Comparison of ENCODE assay signal across 9 mouse cellular contexts in the genomic region with DNA sequence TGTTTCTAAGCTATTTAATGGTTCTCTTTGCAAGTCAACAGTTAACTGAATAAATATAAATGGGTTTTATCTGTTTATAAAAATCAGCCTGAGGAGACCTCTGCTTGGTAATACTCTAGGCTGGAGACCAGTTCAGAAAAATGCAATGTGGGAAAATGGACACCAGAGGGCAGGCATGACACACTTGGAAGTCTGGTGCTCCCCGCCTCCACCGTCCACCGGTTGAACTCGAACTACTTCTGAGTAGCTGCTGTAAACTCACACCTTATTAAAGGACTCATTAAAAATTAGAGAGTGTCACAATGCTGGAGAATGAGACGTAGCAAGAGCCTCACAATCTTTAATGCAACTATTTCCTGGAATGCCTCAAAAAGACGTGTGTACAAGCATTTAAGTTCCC. TPM values are rescaled to one million over a fixed set of nuclear protein-coding genes. Genes with fewer than 3 reads are reported as not detected.
A peak's percentile ranks its signal among the peaks of the same experiment; 100 is the strongest.
DNase-seq lines count a peak whose midpoint lies in the region; ATAC-seq and TF ChIP-seq lines count a peak whose summit lies in the region.
"Had no signal": no experiment of that assay in that cellular context is flagged by ENCODE, and none has a peak within 500 bp of the region (broad histone marks: within the 10 kb centered on the region; RNA-seq: fewer than 3 reads in every experiment).

No protein-coding gene starts in this region.

- no peak for TF ChIP-seq POLR2A in embryonic fibroblast, embryonic 13.5 days (IDR thresholded peaks at IDR 0.05; ENCODE audit: low read depth, low read length)

- WGBS in liver, embryonic 16.5 days (ENCODE audit: insufficient replicate concordance), result 10% methylated on average over 6 of the region's 6 CpGs
- 8% methylated on average over 6 of the region's 6 CpGs for WGBS in neural tube, embryonic 15.5 days

- no peak overlapping the region for H3K27ac ChIP-seq in embryonic fibroblast, embryonic 13.5 days (ENCODE audit: insufficient read depth, low read length)
- no peak overlapping the region for H3K27ac ChIP-seq in liver, embryonic 16.5 days (ENCODE audit: low read length)
- no peak overlapping the region for H3K27ac ChIP-seq in neural tube, embryonic 15.5 days (replicated peaks)
- H3K27ac ChIP-seq: heart, embryonic 15.5 days had no signal

- intact Hi-C loops in heart, postnatal 14 days (cut with DNase I), result loop anchor here (1.0 to 10.0 kb wide), 4 partner anchors 33 to 821 kb away; no protein-coding TSS in a partner anchor

- H3K4me3 ChIP-seq in embryonic fibroblast, embryonic 13.5 days (ENCODE audit: insufficient read depth, low read length), result no peak overlapping the region
- no peak overlapping the region for H3K4me3 ChIP-seq in liver, embryonic 16.5 days (ENCODE audit: low read depth, low read length)
- H3K4me3 ChIP-seq in neural tube, embryonic 15.5 days (replicated peaks), result no peak overlapping the region
- H3K4me3 ChIP-seq: heart, embryonic 15.5 days had no signal

- H3K27me3 ChIP-seq in liver, embryonic 16.5 days (ENCODE audit: control insufficient read depth, insufficient read depth, low read depth, low read length), result no peaks in the 10 kb centered on the region
- no peaks in the 10 kb centered on the region for H3K27me3 ChIP-seq in neural tube, embryonic 15.5 days (replicated peaks)
- H3K27me3 ChIP-seq: heart, embryonic 15.5 days had no signal

- H3K4me1 ChIP-seq in embryonic fibroblast, embryonic 13.5 days (ENCODE audit: control insufficient read depth, insufficient read depth, low read length), result no peaks in the 10 kb centered on the region
- no peaks in the 10 kb centered on the region for H3K4me1 ChIP-seq in liver, embryonic 16.5 days (ENCODE audit: control insufficient read depth, low read depth, low read length)
- no peaks in the 10 kb centered on the region for H3K4me1 ChIP-seq in neural tube, embryonic 15.5 days
- H3K4me1 ChIP-seq: heart, embryonic 15.5 days had no signal

- H3K9me3 ChIP-seq in liver, embryonic 16.5 days (replicated peaks; ENCODE audit: control insufficient read depth, low read length), result no peaks in the 10 kb centered on the region
- no peaks in the 10 kb centered on the region for H3K9me3 ChIP-seq in neural tube, embryonic 15.5 days (replicated peaks)
- H3K9me3 ChIP-seq: heart, embryonic 15.5 days had no signal

- ATAC-seq in liver, embryonic 16.5 days (ENCODE audit: low read depth), result 0 out of 2 replicates have a peak, but pooled peaks have one; percentile 21
- ATAC-seq in neural tube, embryonic 15.5 days (ENCODE audit: low FRiP score), result peak; percentile 87

- H3K4me2 ChIP-seq in liver, embryonic 16.5 days (ENCODE audit: low read depth, low read length), result no peak overlapping the region
- no peak overlapping the region for H3K4me2 ChIP-seq in neural tube, embryonic 15.5 days
- H3K4me2 ChIP-seq: heart, embryonic 15.5 days had no signal

- peak; percentile 10 to 34 for DNase-seq in CD8-positive naive resting alpha-beta T cell, adult 2 months (ENCODE audit: low read depth in 2 of 2, low spot score in 2 of 2)
- DNase-seq in adrenal gland, postnatal 4 days (ENCODE audit: low spot score in 2 of 2), result peak; percentile 28 to 42
- DNase-seq in heart, postnatal 14 days, result peak; percentile 75 to 84
- peak; percentile 73 to 87 for DNase-seq in kidney, postnatal 36 days
- DNase-seq in testis, postnatal 14 days (ENCODE audit: low spot score), result peak; percentile 31

- H3K9ac ChIP-seq in liver, embryonic 16.5 days (ENCODE audit: low read depth, low read length), result no peak overlapping the region
- H3K9ac ChIP-seq in neural tube, embryonic 15.5 days (replicated peaks), result no peak overlapping the region
- H3K9ac ChIP-seq: heart, embryonic 15.5 days had no signal

- TF ChIP-seq CTCF in embryonic fibroblast, embryonic 13.5 days (IDR thresholded peaks at IDR 0.05; ENCODE audit: borderline replicate concordance, insufficient read depth, low read length), result peak; percentile 80

- H3K36me3 ChIP-seq in liver, embryonic 16.5 days (ENCODE audit: control insufficient read depth, insufficient read depth), result no peaks in the 10 kb centered on the region
- H3K36me3 ChIP-seq in neural tube, embryonic 15.5 days, result no peaks in the 10 kb centered on the region
- H3K36me3 ChIP-seq: heart, embryonic 15.5 days had no signal

RNA-seq across cellular contexts. Expression of a gene that starts 27.5 kb away (rescaled TPM):
- total RNA-seq in adrenal gland, postnatal 4 days (2021), result 10 to 100 TPM; 22.8 to 24.4 TPM
- 6.3 and 9.0 TPM in 2 replicates for polyA plus RNA-seq in embryonic fibroblast, embryonic 13.5 days (2011; ENCODE audit: insufficient read length, low read depth, missing spikeins)
- 10 to 100 TPM; 54.0 to 56.2 TPM for total RNA-seq in heart, postnatal 14 days (2021)
- polyA plus RNA-seq in liver, embryonic 16.5 days (2015; fragmentation: Nextera tagmentation; extraction: Ambion mirVana), result 18.6 and 19.1 TPM in 2 replicates
- 40.0 and 43.7 TPM in 2 replicates for polyA plus RNA-seq in neural tube, embryonic 15.5 days (2015; fragmentation: Nextera tagmentation; extraction: Ambion mirVana)

Comparison
In these comparisons a context has a peak if more than half of its experiments do, and no peak if none do; other contexts are left out.
1. DNase-seq: peak in every context shown above with its lines; median percentile 80 in kidney, postnatal 36 days; 80 in heart, postnatal 14 days; 35 in adrenal gland, postnatal 4 days; 31 in testis, postnatal 14 days; 22 in CD8-positive naive resting alpha-beta T cell, adult 2 months.